Mouse (Mus musculus): Measurements from ENCODE around the gene Gpsm3. TPM values are rescaled to one million over a fixed set of nuclear protein-coding genes. Genes with fewer than 3 reads are reported as not detected.

The Gpsm3 gene
- polyA plus RNA-seq, 1 experiment from 2014 or later = 2.6 TPM

DNA sequence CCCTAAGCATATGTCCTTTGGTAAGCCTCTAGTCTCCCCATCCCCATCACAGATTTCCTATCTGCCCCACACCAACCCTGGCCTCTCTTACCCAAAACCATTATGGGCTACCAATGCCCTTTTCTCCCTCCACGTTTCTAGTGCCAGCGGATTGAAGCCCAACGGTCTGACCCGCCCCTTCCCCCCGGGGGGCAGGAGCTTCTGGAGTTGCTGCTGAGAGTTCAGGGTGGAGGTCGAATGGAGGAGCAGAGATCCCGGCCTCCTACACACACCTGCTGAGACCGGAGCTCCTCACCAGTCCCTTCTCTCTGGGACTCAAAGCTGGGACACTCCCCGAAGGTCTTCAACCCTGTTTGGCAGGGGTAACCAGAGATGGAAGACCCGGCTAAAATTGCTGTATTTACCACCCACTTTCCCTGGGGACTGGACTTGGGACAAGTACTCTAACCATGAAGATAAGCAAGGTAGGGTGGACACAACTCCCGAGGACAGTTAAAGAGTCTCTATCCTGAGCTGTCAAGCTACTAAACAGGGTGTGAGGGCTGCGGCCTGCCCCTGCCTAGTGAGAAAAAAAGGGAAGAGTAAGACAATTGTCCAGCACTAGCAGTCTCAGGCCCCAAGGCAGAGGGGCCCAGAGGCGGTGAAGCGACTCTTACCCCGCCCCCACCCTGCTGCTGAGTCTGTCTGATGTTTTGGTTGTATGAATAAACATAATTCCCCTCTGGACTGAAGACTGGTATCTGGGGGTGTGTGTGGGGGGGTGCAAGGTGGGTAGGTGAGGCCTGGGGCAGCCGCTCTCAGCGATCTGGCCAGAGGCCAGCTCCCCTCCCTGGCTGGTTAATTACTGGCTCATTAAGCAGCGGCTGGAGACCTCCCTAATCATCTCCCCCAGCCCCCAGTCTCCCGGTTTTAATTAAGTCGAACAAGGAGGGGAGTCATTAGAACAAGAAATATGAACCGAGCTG lies 1.7 kb downstream of the Gpsm3 start, which contains the start of gene Pbx2:
Gene Pbx2 (plus strand): TSS at position 238 of the 965 bp plus-strand sequence.
- H3K4me1 ChIP-seq (replicated peaks) = peaks cover 72% of the 10 kb centered on the region
- H3K27ac ChIP-seq = peak within 1 kb of the TSS; percentile 100
- H3K27me3 ChIP-seq = no peaks in the 10 kb centered on the region
- peak within 1 kb of the TSS; percentile 98 for H3K9ac ChIP-seq (replicated peaks)
- H3K36me3 ChIP-seq = peaks cover 24% of the 10 kb centered on the region
- peak within 1 kb of the TSS; percentile 79 for H3K4me3 ChIP-seq (replicated peaks)
- no peaks in the 10 kb centered on the region for H3K9me3 ChIP-seq
- H3K4me2 ChIP-seq = peak within 1 kb of the TSS; percentile 97
- WGBS = 3% methylated on average over 21 of the region's 21 CpGs
- ATAC-seq (ENCODE audit: insufficient number of reproducible peaks, insufficient read depth, low FRiP score, low TSS enrichment, low read depth) = no peak

- H3K9ac ChIP-seq (replicated peaks) = peak overlapping the region; percentile 98
- H3K27me3 ChIP-seq = no peaks in the 10 kb centered on the region
- peaks cover 30% of the 10 kb centered on the region for H3K36me3 ChIP-seq
- H3K4me3 ChIP-seq (replicated peaks) = peak overlapping the region; percentile 79
- H3K9me3 ChIP-seq = no peaks in the 10 kb centered on the region
- H3K27ac ChIP-seq = peak overlapping the region; percentile 100
- peak; percentile 27; the same call in 1 of the 2 replicates for ATAC-seq (ENCODE audit: insufficient number of reproducible peaks, insufficient read depth, low FRiP score, low TSS enrichment, low read depth)
- peaks cover 71% of the 10 kb centered on the region for H3K4me1 ChIP-seq (replicated peaks)
- peak overlapping the region; percentile 97 for H3K4me2 ChIP-seq
- 0% methylated on average over 31 of the region's 35 CpGs for WGBS
These were observed 2.4 kb downstream of the Gpsm3 start for GRCm38 (mm10) chr17:34591994-34592375.

DNA sequence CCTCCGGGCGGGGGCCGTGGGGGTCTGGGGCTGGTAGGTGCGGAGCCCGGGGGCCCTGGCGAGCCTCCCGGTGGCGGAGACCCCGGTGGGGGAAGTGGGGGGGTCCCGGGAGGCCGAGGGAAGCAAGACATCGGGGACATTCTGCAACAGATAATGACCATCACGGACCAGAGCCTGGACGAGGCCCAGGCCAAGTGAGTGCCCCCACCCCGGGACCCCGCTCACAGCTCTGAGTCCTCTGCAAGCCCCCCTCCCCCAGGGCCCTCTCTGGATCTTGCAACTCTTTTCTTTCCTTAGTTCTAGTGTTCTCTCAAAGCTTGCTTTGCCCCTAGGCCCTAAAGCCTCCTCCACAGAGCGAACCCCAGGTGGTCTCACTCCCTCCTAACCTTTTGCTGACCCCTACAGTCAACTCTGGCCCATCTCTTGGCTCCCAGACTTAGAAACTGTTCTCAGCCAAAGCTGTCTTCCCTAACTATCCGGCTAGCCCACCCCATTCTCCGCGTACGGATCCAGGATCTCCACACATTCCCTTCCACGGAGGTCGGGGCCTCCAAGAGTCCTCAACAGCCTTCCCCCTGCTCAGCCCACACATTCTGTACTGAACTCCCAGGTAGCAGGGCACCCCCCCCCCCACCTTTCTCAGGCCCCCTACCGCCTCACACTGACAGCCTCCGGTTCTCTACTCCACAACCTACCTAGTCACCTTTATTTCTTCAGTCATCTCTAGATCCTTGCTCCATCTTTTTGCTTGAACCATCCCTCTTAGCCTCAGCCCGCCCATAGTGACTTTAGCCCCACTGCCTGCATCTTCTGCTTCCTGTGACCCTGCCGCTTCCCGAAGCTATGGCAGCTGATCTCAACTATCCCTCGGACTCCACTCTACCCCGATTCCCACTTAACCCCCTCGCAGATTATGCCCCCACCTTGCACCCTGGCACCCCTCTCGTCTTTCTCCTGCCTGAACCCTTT lies 3.3 kb downstream of the Gpsm3 start:
- Histone ChIP-seq H3K4me3 (replicated peaks) (peak overlapping the region; percentile 79), H3K27ac (peak overlapping the region; percentile 100), H3K9me3 (no peaks in the 10 kb centered on the region), H3K9ac (replicated peaks) (peak overlapping the region; percentile 98), H3K4me2 (peak overlapping the region; percentile 97), H3K27me3 (no peaks in the 10 kb centered on the region), H3K4me1 (replicated peaks) (peaks cover 76% of the 10 kb centered on the region), H3K36me3 (peaks cover 30% of the 10 kb centered on the region)
- peak; percentile 7; the same call in 1 of the 2 replicates for ATAC-seq (ENCODE audit: insufficient number of reproducible peaks, insufficient read depth, low FRiP score, low TSS enrichment, low read depth)
- WGBS = under 1% methylated on average over 32 of the region's 32 CpGs

- Histone ChIP-seq H3K36me3 (peaks cover 30% of the 10 kb centered on the region), H3K27ac (peak overlapping the region; percentile 100), H3K27me3 (no peaks in the 10 kb centered on the region), H3K4me2 (peak overlapping the region; percentile 97), H3K9me3 (no peaks in the 10 kb centered on the region), H3K9ac (replicated peaks) (peak overlapping the region; percentile 98), H3K4me1 (replicated peaks) (peaks cover 70% of the 10 kb centered on the region), H3K4me3 (replicated peaks) (peak overlapping the region; percentile 79)
- WGBS = 54% methylated on average over 34 of the region's 34 CpGs
- ATAC-seq (ENCODE audit: insufficient number of reproducible peaks, insufficient read depth, low FRiP score, low TSS enrichment, low read depth) = no peak
These were observed 4.3 kb downstream of the Gpsm3 start for GRCm38 (mm10) chr17:34593752-34594525.

DNA sequence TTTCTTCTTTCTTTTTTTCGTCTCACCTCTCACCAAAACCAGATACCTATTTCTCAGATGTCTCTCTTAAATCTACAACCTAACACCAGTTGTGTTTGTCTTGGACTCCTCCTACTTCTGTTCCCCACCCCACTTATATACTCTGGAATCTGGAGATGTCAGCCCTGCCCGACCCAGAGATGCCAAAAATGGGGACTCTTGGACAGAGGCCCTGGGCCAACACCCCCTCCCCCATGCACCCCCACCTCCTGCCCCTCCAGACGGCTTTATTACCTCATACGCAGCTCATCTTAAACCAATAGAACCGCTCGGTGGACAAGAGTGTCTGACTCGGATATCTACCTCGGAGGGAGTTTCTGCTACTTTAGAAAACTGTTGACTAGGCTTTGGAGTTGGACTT lies 6.5 kb downstream of the Gpsm3 start:
- Histone ChIP-seq H3K4me3 (replicated peaks) (no peak overlapping the region; the same call in 1 of the 2 replicates), H3K4me1 (replicated peaks) (peaks cover 48% of the 10 kb centered on the region), H3K27me3 (no peaks in the 10 kb centered on the region), H3K4me2 (no peak overlapping the region), H3K27ac (no peak overlapping the region), H3K9me3 (no peaks in the 10 kb centered on the region), H3K36me3 (peaks cover 45% of the 10 kb centered on the region), H3K9ac (replicated peaks) (no peak overlapping the region)
- 68% methylated on average over 8 of the region's 8 CpGs for WGBS
- ATAC-seq (ENCODE audit: insufficient number of reproducible peaks, insufficient read depth, low FRiP score, low TSS enrichment, low read depth) = no peak

DNA sequence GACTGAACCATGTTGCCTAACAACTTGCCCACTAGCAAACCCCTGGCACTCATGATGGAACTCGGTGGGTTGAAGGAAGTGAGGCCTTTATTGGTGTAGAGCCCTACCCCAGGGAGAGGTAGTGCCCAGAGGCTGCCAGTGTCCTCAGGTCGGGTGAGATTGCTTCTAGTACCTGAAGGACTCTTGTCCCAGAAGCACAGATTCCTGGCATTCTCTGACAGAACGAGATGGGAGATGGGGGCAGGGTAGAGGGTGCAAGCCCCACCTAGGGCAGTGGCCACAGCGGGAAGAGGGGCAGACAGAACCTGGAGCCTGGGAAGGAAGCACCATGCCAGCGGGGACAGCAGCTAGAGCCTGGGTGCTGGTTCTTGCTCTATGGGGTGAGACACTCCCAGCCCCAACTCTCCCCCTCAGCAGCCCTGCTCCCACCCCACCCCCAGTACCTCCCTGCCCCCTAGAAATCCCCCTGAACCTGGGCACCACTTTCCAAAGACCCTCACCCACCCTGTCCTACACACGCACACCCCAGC lies 8.0 kb downstream of the Gpsm3 start, which contains the start of gene Ager:
Gene Ager (plus strand): TSS at position 297 of the 530 bp plus-strand sequence.
- no peak for ATAC-seq (ENCODE audit: insufficient number of reproducible peaks, insufficient read depth, low FRiP score, low TSS enrichment, low read depth)
- Histone ChIP-seq H3K4me3 (replicated peaks) (no peak within 1 kb of the TSS), H3K27me3 (no peaks in the 10 kb centered on the region), H3K27ac (peak within 1 kb of the TSS; percentile 35; the same call in 1 of the 2 replicates), H3K9me3 (no peaks in the 10 kb centered on the region), H3K36me3 (peaks cover 54% of the 10 kb centered on the region), H3K4me1 (replicated peaks) (peaks cover 49% of the 10 kb centered on the region), H3K4me2 (no peak within 1 kb of the TSS), H3K9ac (replicated peaks) (0 out of 2 replicates have a peak within 1 kb of the TSS, but pooled peaks have one; percentile 18)
- WGBS = 19% methylated on average over 6 of the region's 6 CpGs

DNA sequence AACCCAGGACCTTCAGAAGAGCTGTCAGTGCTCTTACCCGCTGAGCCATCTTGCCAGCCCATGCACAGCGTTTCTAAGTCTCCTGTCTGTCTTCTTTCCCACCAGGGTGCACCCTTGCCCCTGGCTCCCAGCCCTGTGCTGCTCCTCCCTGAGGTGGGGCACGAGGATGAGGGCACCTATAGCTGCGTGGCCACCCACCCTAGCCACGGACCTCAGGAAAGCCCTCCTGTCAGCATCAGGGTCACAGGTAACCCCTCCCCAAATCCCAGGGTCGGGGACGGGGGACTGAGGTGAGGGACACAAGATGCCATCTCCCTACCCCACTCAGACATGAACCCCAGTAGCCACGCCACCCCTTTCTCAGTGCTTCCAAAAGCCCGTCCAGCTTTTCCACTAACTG lies 10.3 kb downstream of the Gpsm3 start:
- H3K27me3 ChIP-seq = no peaks in the 10 kb centered on the region
- peaks cover 39% of the 10 kb centered on the region for H3K4me1 ChIP-seq (replicated peaks)
- H3K4me2 ChIP-seq = no peak overlapping the region
- ATAC-seq (ENCODE audit: insufficient number of reproducible peaks, insufficient read depth, low FRiP score, low TSS enrichment, low read depth) = no peak
- H3K9ac ChIP-seq (replicated peaks) = no peak overlapping the region
- peaks cover 44% of the 10 kb centered on the region for H3K36me3 ChIP-seq
- no peak overlapping the region for H3K4me3 ChIP-seq (replicated peaks)
- H3K27ac ChIP-seq = no peak overlapping the region
- WGBS = 74% methylated on average over 9 of the region's 9 CpGs
- H3K9me3 ChIP-seq = no peaks in the 10 kb centered on the region

- H3K9ac ChIP-seq (replicated peaks) = no peak overlapping the region
- peaks cover 36% of the 10 kb centered on the region for H3K4me1 ChIP-seq (replicated peaks)
These were observed 12.2 kb downstream of the Gpsm3 start for GRCm38 (mm10) chr17:34601796-34602195.

DNA sequence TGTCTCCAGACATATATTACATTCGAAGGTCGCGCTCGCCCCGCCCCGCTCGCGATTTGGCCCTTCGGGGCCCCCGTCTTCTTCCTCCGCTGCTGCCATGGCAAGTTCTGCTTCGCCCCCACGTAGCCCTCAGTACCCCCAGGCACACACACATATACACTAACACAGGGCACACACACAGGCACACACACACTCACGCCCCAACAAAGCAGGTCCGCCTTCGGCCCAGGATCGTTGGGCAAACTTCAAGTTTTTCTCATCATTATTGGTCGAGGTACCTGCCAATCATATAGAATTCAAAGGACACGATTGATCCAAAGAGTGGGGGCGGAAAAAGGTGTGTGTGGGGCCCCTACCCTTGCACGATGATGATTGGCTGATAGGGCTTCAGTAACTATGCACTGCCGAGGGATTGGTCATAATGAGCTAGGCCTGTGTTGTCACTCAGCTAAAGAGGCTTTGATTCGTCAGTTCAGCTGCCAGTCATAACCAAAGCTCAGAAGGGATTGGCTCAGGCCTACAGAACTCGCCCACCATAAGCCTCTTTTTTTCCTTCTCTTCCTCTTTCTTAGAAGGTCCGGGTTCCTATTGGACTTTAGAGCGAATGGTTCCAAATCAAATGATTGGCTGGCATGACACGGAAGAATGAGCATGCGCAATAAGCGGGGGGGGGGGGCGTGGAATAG lies 13.9 kb downstream of the Gpsm3 start, which contains the start of gene Rnf5:
Gene Rnf5 (minus strand): TSS at position 316 of the 686 bp plus-strand sequence.
- H3K4me2 ChIP-seq = peak within 1 kb of the TSS; percentile 94
- WGBS = under 1% methylated on average over 30 of the region's 30 CpGs
- H3K27me3 ChIP-seq = no peaks in the 10 kb centered on the region
- no peaks in the 10 kb centered on the region for H3K9me3 ChIP-seq
- peak within 1 kb of the TSS; percentile 96 for H3K4me3 ChIP-seq (replicated peaks)
- peak; percentile 95 for ATAC-seq (ENCODE audit: insufficient number of reproducible peaks, insufficient read depth, low FRiP score, low TSS enrichment, low read depth)
- H3K27ac ChIP-seq = peak within 1 kb of the TSS; percentile 91
- peaks cover 41% of the 10 kb centered on the region for H3K4me1 ChIP-seq (replicated peaks)
- peaks cover 33% of the 10 kb centered on the region for H3K36me3 ChIP-seq
- H3K9ac ChIP-seq (replicated peaks) = peak within 1 kb of the TSS; percentile 76

More at GRCm38 (mm10) chr17:34601796-34602195, 12.2 kb downstream of the Gpsm3 start:
- no peaks in the 10 kb centered on the region for H3K27me3 ChIP-seq
- WGBS = 84% methylated on average over 12 of the region's 12 CpGs
- H3K4me3 ChIP-seq (replicated peaks) = 0 out of 2 replicates have a peak overlapping the region, but pooled peaks have one; percentile 96
- ATAC-seq (ENCODE audit: insufficient number of reproducible peaks, insufficient read depth, low FRiP score, low TSS enrichment, low read depth) = no peak
- H3K36me3 ChIP-seq = peaks cover 26% of the 10 kb centered on the region
- H3K9me3 ChIP-seq = no peaks in the 10 kb centered on the region
- H3K27ac ChIP-seq = no peak overlapping the region
- H3K4me2 ChIP-seq = peak overlapping the region; percentile 81

Measured in limb, embryonic 12.5 days (tissue).